Mouse (Mus musculus) right cerebral cortex, postnatal 4 days (tissue): ENCODE results near the gene Guca2b.
"Not testable (repeated sequence)": the region's sequence is repeated elsewhere in the genome, so short reads cannot be mapped to it uniquely, and the experiment has no call there.

Source experiments
- DNase-seq: peaks from one replicate; pipeline ENCODE4 v3.0.0-alpha.2; 2022

Gene Guca2b

DNA sequence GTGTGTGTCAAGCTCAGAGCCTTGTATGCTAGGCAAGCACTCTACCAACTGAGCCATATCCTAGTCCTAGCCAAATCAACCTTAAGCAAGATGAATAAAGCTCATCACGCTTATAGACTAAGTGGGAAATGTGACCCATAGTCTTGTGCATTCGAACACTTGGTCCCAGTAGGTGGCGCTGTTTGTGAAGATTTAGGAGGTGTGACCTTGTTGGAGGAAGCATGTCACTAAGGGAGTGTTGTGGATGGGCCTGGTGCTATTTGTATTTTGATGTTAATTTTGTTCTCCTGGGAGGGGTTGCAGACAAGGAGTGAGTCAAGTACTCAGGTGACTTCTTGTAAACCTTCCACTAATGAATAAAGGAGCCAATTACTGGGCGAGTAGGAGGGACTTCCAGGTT is 16.1 kb downstream of the Guca2b start:
- no peak for DNase-seq

DNA sequence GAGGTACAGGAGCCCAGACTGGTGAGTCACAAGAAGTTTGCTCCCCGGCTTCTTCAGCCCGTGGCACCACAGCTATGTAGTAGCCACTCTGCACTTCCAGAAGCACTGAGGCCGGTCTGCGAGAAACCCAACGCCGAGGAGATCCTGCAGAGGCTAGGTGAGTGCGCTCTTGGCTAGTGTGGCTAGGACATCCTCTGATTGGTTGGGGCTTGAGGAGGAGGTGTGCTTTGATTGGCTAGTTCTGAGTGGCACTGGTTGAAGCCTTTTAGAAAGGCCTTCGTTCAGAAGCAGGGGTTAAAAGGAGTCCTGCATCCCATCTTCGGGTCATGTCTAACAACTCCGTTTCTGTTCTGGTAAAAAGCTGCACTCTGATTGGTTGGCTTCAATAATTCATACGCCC is 20.1 kb downstream of the Guca2b start:
- no peak for DNase-seq

DNA sequence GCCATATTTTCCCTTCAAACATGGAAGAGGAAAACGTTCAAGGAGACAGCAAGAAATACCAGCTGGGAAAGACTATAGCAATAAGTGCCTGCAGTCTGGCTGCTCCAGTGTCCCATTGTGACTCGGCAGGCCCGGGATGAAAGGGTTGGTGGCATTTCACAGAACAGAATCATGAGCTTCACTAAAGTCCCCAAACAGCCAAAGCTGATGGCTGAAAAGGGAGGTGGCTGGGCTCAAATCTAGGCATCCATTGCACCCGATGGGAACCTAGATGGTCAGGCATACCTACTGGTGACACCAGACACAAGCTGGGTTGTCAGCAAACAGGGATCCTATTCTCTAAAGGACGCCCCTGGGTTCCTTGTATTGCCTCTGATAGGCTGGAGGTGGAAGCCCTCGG is 20.8 kb downstream of the Guca2b start:
- DNase-seq, result no peak

DNA sequence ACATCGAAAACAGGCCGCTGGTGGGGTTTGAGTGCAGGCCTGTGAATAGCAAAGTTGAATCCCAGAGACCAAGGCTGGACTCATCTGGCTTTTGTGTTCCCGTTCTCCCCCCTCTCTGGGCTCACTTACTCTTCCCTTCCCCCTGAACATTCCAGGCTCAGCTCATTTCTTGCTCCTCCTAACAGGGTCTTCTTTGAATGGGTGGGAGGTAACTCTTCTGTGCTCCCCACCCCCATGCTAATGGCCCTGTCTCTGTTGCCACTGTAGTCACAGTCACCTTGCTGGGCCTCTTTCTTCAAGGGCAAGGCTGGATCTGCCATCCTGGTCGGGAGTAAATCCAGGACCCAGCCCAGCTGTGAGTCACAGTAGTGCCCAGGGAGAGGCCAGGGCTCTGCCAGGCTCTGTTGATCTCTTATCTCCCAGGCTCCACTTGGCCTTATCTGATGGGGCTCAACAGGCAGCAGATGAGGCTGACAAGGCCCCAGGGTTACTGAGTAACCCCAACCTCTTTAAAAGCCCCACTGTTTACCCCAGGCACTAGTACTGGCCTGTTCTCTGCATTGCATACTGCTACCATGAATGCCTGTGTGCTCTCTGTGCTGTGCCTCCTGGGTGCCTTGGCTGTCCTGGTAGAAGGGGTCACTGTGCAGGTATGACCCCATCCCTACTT is 21.4 kb downstream of the Guca2b start, which contains the start of gene Guca2a:
Gene Guca2a (plus strand): TSS at position 529 of the 670 bp plus-strand sequence.
- no peak for DNase-seq

DNA sequence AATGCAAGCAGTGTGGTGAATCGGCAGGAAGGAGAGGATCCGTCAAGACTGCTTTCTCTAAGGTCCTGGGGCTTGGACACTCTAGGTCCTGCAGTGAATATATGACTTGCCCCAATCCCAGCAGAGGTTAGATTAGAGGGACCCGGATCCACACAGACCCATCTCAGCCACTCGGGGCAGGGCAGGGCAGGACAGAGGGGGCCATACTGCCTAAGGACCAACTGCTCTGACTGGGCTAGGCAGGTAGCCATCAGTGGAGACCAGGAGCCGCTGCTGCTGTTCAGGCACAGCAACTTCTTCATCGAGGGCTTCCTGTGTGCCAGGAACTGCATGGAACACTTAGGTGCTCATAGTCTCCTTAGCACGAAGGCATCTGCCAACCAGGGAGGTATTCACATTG is 22.0 kb downstream of the Guca2b start:
- no peak for DNase-seq

DNA sequence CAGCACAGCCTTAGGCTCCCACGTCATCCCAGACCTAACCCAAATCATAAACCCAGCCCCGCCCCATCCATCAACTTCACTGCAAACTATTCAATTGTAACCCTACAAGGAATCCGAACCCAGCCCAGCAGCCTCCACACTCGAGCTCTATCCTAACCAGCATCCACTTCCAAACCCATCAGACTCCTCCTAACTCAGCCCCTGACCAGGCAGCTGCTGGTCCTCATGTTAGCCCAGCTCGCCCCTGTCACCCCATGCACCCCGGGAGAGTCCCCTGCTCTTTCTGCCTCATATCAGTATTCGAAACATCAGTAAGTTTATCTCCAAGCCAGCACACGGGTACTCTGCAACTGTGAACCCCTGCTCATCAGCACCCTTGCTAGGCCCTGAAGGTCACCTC is 23.1 kb downstream of the Guca2b start:
- DNase-seq, result no peak

DNA sequence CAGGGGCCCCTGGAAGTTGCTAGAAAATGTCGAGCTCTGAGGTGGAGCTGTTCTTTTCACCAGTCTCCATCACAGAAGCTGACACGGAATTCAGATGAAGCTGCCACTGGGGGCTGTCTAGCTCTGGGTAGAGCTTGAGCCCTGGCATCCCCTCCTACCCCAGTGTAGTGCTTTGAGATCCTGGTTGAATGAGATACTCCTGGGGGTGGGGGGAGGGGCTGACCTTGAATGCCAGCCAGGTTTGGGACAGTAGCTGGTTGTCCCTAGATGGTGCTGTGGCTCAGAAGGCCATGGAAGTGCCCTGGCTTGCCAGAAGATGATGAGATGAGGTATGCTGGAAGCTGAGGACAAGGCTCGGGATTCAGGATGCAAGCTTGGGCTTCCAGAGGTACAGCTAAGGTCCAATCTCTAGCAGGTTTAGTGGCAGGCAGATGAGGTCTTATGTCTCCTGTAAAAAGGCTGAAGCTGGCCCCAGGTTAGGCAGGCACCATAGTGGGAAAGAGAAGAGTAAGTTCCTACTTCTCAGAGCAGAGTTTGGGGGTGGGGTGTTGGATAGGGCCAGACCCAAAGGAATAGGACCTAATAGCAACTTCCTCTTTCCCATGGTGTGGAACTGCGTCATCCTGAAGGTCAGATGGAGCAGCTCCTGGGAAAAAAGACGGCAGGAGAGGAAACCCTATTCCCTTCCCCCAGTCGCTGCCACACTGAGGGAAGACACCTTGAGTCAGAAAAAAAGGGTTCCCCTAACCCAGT is 23.7 kb downstream of the Guca2b start:
- no peak for DNase-seq

DNA sequence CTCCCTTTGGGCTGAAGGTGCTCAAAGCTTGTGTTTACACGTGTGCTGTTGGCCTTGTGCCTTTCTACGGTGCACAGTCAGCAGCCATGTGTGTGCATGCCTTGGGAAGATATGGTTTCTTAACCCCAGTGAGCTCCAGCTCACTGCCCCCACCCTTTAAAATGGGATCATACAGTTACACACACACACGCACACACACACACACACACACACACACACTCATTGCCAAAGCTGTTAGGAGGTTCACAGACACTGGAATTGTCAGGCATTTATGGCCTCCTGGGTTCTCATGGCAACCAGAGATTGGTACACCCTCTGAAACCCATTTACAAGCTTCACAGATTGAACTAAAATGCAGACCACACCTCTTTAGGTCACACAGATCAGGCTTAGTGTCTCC is 24.8 kb downstream of the Guca2b start:
- DNase-seq, result no peak

DNA sequence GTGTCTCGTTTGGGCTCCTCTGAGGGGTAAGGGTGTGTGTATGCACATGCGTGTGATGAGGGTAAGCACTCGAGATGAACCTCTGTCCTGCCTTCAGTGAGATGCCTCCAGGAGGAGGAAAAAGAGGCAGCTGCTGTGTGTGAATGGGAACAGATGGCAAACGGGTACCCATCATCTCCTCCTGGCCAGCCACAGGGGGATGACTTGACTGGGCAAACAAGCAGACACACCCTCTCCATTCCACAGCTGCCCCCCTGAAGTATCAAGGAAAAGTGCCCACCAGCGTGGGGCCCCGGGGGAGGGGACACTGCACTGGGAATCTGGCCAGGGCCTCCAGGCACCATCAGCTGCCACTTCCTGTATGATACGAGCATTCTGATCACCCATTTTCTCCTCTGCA is 25.4 kb downstream of the Guca2b start:
- no peak for DNase-seq

DNA sequence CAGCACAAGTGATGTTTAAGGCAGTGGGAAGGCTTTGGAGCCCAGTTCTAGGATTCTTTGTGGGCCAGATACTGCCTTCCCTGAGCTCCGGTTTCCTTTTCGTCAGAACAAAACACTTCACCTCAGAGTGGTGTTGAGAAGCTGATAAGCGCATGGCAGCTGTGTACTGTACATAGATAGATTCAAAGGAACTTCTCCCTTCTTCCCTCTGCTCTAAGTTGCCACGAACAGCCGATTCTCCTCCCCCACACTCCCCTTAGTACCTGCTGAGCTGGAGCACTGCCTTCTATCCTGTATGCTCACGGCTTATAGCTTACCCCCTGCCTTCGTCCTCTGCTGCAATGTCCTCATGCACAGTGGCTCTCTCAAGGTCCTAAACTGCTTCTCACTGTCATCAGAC is 26.0 kb downstream of the Guca2b start:
- no peak for DNase-seq

DNA sequence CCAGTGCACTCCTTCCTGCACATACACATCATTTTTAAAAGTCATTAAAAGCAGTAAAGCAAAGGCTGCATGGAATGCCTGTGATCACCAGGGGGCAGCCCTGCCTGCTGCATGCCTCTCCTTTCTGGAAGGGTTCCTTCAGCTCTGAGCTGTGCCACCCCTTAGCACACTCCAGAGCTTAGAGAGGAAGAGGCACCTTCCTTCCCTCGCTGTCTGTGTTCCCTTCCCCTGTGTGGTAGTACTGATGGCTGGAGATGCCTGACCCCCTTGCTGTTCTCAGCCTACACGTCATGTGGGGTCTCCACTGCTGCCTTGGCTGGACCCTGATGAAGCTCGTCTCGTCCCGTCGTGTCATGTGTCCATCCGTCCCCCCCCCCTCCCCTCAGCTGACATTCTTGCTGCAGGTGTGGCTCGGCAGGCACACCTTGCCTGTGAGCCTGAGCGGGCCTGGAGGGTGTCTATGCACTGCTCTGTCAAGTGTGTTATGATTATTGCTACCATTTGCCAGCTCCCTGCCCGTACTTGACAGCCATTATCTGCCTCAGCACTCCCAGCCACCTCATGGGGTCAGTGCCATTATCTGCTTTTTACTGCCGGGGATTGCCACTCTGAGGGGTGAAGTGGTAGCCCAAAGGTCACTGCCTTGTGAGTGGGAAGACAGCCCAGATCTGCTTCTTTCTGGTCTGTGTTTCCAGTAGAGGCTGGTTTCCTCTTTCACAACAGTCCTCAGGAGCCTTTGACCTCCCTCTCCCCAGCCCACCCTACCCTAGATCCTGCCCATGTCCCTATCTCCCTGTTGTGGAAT is 27.4 kb downstream of the Guca2b start:
- DNase-seq, result peak; percentile 67

DNA sequence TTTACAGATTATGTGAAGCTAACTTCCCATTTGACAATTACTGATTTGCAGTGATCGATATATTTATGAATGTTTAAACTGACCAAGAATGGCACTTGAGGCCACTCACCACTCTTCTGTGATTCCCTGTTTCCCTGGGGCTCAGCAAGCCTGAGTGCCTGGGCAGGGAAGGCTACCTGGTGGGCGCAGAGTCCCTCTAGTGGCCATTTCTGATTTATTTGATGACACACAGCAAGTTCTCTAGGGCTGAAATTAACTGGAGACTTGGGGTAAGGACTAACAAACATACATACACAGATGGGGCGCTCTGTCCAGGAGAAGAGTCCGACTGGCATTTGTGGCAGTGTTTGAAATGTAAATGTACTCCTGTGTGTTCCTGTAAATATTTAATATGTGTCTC is 30.4 kb downstream of the Guca2b start:
- not testable (repeated sequence) for DNase-seq

DNA sequence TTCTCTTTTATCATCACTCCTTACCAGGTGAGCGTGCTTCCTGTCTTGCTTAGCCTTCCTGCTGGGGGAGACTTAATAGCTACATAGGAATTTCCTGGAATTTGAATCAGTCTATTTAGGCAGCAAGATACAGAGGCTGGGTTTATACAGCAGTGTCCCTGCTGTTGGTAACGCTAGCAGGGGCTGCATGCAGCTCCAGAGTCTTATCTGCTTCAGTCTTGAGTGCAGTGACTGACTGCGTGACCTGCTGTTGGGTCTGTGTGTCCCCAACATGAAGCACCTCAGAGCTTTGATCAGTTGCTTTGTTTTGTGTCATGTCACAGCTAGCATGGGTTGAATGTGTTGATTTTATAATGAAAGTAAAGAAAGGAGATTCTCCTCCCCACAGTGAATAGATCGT is 31.4 kb downstream of the Guca2b start:
- no peak for DNase-seq

DNA sequence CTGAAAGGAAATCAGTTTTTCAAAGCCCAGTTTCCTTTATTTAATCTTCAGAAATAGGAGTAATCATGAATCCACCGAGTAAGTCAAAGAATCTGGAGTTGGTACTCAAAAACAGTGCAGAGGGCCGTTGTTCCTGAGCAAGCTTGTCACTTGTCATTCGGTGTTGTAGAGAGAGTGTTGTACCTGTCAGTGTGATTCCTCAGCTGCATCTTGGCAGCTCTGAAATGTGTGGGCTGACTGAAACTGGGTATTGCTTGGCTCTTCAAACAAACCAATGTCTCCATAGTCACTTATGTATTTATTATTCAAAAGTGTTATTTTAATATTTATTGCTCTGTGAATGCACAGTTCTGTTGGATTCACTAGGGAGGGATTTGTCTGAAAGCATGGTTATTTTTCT is 31.9 kb downstream of the Guca2b start:
- no peak for DNase-seq

DNA sequence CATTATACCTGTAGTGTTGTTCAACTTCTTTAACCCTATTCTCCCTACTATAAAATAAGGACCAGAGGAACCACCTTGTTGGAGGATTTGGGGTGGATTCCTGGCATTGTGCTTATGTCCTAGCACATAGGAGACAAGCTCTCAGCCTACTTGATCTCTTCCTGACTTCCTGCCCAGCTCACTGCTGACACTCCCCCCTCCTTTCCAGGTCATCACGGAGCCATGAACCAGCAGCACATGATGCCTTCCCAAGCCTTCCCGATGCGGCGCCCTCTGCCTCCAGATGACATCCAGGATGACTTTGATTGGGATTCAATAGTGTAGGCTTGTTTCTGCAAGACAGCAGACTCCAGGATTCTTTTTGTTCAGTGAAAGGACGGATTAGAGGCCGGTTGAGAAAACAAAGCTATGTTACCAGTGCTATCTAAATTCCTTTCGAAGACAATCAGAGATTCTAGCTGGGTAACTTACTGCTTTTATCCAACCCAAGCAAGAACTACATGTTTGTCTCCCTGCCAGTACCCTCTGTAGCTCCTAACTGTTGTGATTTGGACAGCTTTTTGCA is 32.6 kb downstream of the Guca2b start:
- DNase-seq, result no peak

DNA sequence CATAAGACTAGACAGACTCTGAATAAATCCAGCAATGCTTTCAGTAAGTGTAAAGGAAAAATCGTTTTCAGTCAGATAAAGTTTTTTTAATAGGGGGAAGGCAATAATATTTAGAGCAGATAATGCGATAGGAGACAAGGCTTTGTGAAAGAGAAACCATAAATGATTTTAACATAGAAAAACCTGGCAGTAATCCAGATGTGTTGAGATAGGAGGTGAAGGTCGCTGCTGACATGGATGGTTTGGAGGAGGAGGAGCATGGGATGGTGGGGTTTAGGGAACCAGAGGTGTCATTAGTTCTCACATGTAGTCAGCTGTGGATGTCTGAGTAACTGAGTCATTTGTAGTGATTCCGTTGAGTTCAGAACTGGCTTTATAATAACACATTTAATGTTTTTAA is 44.0 kb downstream of the Guca2b start:
- no peak for DNase-seq

DNA sequence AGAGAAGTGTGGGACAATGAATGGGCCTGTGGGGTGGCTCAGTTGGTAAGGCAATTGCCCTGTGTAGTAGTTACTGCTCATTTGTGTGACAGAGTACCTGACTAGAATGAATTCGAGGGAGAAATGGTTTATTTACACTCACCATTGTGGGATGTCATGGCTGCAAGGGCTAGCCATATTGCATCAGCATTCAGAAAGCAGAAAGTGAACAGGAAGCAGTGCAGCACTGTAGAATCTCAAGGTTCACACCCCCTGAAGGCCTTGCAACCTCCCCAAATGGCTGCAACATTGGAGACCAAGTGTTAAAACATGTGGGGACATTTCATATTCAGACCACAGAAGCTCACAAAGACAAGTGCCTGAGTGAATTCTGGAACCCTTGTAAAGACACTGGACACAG is 44.7 kb downstream of the Guca2b start:
- no peak for DNase-seq

DNA sequence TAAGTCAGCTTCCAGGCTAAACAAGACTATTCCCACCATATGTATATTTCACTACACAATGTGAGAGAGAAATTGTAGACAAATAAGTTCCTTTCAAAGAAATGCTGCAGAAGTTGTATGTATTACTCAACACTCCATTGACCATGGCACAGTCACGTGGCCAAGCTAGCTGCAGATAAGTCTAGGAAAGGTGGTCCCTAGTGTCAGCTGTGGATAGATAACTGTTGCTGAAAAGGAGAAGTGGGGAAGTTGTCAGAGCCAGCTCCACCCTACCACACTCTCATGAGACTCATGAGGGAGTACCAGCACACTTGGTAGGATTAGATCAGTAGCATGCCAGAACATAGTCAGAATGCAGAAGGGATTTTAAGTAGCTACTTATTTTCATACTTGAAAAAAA is 49.3 kb downstream of the Guca2b start:
- no peak for DNase-seq
